Mouse (Mus musculus): ENCODE results near the gene Rasgrf2. TPM values are rescaled to one million over a fixed set of nuclear protein-coding genes. Genes with fewer than 3 reads are reported as not detected.

Gene Rasgrf2
- polyA plus RNA-seq, 1 experiment from 2014 or later = 1.4 TPM

- no peaks in the 10 kb centered on the region for H3K4me1 ChIP-seq (replicated peaks)
- no peak overlapping the region for H3K9ac ChIP-seq
- no peaks in the 10 kb centered on the region for H3K36me3 ChIP-seq
- H3K27me3 ChIP-seq = no peaks in the 10 kb centered on the region
- no peaks in the 10 kb centered on the region for H3K9me3 ChIP-seq
- H3K27ac ChIP-seq (replicated peaks) = no peak overlapping the region
- H3K4me3 ChIP-seq = no peak overlapping the region
- ATAC-seq (ENCODE audit: low read depth) = 0 out of 2 replicates have a peak, but pooled peaks have one; percentile 40
- WGBS = 71% methylated on average over 7 of the region's 7 CpGs
- no peak overlapping the region for H3K4me2 ChIP-seq
These were observed 272.6 kb downstream of the Rasgrf2 start for GRCm38 (mm10) chr13:91858835-91859234.

- Histone ChIP-seq H3K27ac (replicated peaks) (no peak overlapping the region), H3K27me3 (no peaks in the 10 kb centered on the region), H3K9me3 (no peaks in the 10 kb centered on the region), H3K4me3 (no peak overlapping the region), H3K4me1 (replicated peaks) (no peaks in the 10 kb centered on the region), H3K36me3 (no peaks in the 10 kb centered on the region), H3K9ac (no peak overlapping the region), H3K4me2 (no peak overlapping the region)
- 77% methylated on average over 8 of the region's 8 CpGs for WGBS
- ATAC-seq (ENCODE audit: low read depth) = no peak
These were observed 274.0 kb downstream of the Rasgrf2 start for GRCm38 (mm10) chr13:91857427-91857826.

- no peaks in the 10 kb centered on the region for H3K4me1 ChIP-seq (replicated peaks)
These were observed 277.0 kb downstream of the Rasgrf2 start for GRCm38 (mm10) chr13:91854412-91854811.

More at GRCm38 (mm10) chr13:91854412-91854811, 277.0 kb downstream of the Rasgrf2 start:
- Histone ChIP-seq H3K9me3 (no peaks in the 10 kb centered on the region), H3K4me2 (no peak overlapping the region), H3K9ac (no peak overlapping the region), H3K4me3 (no peak overlapping the region), H3K27me3 (no peaks in the 10 kb centered on the region), H3K36me3 (no peaks in the 10 kb centered on the region), H3K27ac (replicated peaks) (no peak overlapping the region)
- ATAC-seq (ENCODE audit: low read depth) = no peak
- 82% methylated on average over 3 of the region's 3 CpGs for WGBS

Other genes starting within 250 kb of the Rasgrf2 start
- 0.70 and 1.2 TPM in 2 replicates for gene Gm20379, start 174.3 kb upstream of the Rasgrf2 start, polyA plus RNA-seq (2015; fragmentation: Nextera tagmentation; extraction: Ambion mirVana)
- 4.8 and 5.8 TPM in 2 replicates for gene Dhfr, start 223.1 kb upstream of the Rasgrf2 start, polyA plus RNA-seq (2015; fragmentation: Nextera tagmentation; extraction: Ambion mirVana)
- 23.1 and 26.1 TPM in 2 replicates for gene Msh3, start 223.3 kb upstream of the Rasgrf2 start, polyA plus RNA-seq (2015; fragmentation: Nextera tagmentation; extraction: Ambion mirVana)

Data from neural tube, embryonic 13.5 days (tissue).